Mouse (Mus musculus) cortical plate, adult 2 months (tissue): ENCODE data around the gene Olfr157.
"Not testable (repeated sequence)": the region's sequence is repeated elsewhere in the genome, so short reads cannot be mapped to it uniquely, and the experiment has no call there.

Experiments
- CTCF ChIP-seq: fragments of 200-500 bp; IDR thresholded peaks from 2 replicates; pipeline ENCODE4 v1.5.1; 2011; ENCODE audit warnings: mild to moderate bottlenecking, control low read depth, low read length; ENCODE audit not compliant: insufficient read depth; ENCODE audit errors: extremely low read depth
- POLR2A ChIP-seq: fragments of 200-500 bp; IDR thresholded peaks from 2 replicates; pipeline ENCODE4 v1.6.1; 2011; ENCODE audit warnings: mild to moderate bottlenecking, low read length, control low read depth; ENCODE audit not compliant: insufficient read depth; ENCODE audit errors: extremely low read depth

DNA sequence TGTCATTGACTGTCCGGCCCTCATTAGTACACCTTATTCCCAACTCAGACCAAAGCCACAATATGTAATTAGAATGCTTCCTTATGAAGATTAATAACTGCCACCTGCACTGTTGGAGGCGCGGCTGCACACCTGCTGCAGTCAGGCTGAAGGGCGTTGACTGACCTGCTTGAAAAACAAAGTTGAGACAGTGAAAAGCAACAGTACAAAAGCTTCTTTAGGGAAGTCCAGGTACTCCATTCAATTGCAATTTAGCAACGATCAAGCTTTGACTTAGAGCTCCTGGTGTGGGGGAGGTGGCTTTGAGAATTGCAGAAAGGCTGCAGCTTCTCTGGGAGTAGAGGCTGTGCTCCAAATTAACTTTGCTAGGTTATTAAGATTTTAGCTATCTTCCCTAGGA, 44.2 kb downstream of the Olfr157 start:
- not testable (repeated sequence) for TF ChIP-seq CTCF, POLR2A
